Mouse (Mus musculus) cortical plate, adult 2 months (tissue): ENCODE results near the gene Gpm6a.

Experiments used
- CTCF ChIP-seq: fragments of 200-500 bp; IDR thresholded peaks from 2 replicates; pipeline ENCODE4 v1.5.1; 2011; ENCODE audit warnings: mild to moderate bottlenecking, control low read depth, low read length; ENCODE audit not compliant: insufficient read depth; ENCODE audit errors: extremely low read depth
- POLR2A ChIP-seq: fragments of 200-500 bp; IDR thresholded peaks from 2 replicates; pipeline ENCODE4 v1.6.1; 2011; ENCODE audit warnings: mild to moderate bottlenecking, low read length, control low read depth; ENCODE audit not compliant: insufficient read depth; ENCODE audit errors: extremely low read depth

- TF ChIP-seq CTCF (no peak), POLR2A (no peak)
These were observed 41.8 kb upstream of the Gpm6a start for GRCm38 (mm10) chr8:54912891-54913290.
